Mouse (Mus musculus): ENCODE measurements at regions not wholly inside any gene's neighbourhood (a gene's known extent, or its start where the extent isn't known, plus 50 kb on each side); places are given as distances from the start of the nearest gene placed in this dataset.

- TF ChIP-seq CTCF (IDR thresholded peaks at IDR 0.05; ENCODE audit: low read depth): no peak
- no peak for TF ChIP-seq EP300 (IDR thresholded peaks at IDR 0.05; ENCODE audit: low read depth)
Observed at GRCm38 (mm10) chr6:94945715-94946114, 171.3 kb upstream of the Kbtbd8 start.
